Mouse (Mus musculus) embryonic fibroblast, embryonic 13.5 days (primary cell): ENCODE results near the gene Tle6.

Experiments
- CTCF ChIP-seq: IDR thresholded peaks from 2 replicates; pipeline ENCODE4 v1.5.1; 2011; ENCODE audit warnings: mild to moderate bottlenecking, control low read depth, low read length, moderate library complexity, borderline replicate concordance; ENCODE audit not compliant: insufficient read depth
- POLR2A ChIP-seq: IDR thresholded peaks from 2 replicates; pipeline ENCODE4 v1.6.1; 2011; ENCODE audit warnings: low read depth, mild to moderate bottlenecking, control low read depth, low read length, moderate library complexity

DNA sequence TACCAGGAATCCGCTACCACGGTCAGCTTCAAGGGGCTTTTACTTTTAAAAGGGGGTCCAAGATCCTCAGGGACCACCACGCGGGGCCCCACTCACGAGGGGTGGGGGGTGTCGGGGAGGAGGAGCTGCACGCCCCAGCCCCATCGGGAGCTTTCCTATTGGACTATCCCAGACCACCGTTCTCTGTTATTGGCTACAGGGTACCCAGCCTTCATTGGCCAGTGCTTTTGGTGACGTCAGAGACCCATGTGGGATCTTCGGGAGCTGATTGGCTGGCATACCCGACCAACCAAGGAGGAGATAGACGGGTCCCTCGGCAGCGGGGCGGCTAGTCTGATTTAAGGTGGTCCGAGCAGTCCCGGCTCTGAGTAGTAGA lies 29.4 kb downstream of the Tle6 start:
- no peak for TF ChIP-seq CTCF
- TF ChIP-seq POLR2A: no peak
